Mouse (Mus musculus) spleen, adult 2 months (tissue): ENCODE measurements around the gene Plk1.

Source experiments
- CTCF ChIP-seq: fragments of 200-500 bp; IDR thresholded peaks from 2 replicates; pipeline ENCODE4 v1.5.1; 2011; ENCODE audit warnings: mild to moderate bottlenecking, inconsistent platforms; ENCODE audit not compliant: insufficient read depth, insufficient read length, insufficient replicate concordance; ENCODE audit errors: extremely low read depth
- POLR2A ChIP-seq: fragments of 200-500 bp; IDR thresholded peaks from 2 replicates; pipeline ENCODE4 v1.6.1; 2011; ENCODE audit warnings: low read depth, low read length, inconsistent platforms

GRCm38 (mm10) chr7:122133338-122133625, 26.0 kb upstream of the Plk1 start:
- TF ChIP-seq CTCF = no peak
- TF ChIP-seq POLR2A = no peak
